Mouse (Mus musculus) C2C12 (cell line): Measurements from ENCODE around the gene Fbxl17.

ENCODE experiments used
- CTCF ChIP-seq: IDR thresholded peaks from one replicate; pipeline ENCODE4 v1.5.1; 2011; ENCODE audit not compliant: control insufficient read depth, insufficient read depth, insufficient read length
- FOSL1 ChIP-seq: IDR thresholded peaks from one replicate; pipeline ENCODE4 v1.8.0; 2011; ENCODE audit warnings: mild to moderate bottlenecking, low read length; ENCODE audit not compliant: poor library complexity, insufficient read depth, severe bottlenecking
- MAX ChIP-seq: IDR thresholded peaks from one replicate; pipeline ENCODE4 v1.6.1; 2011; ENCODE audit warnings: mild to moderate bottlenecking, control low read depth
- MYOD1 ChIP-seq: IDR thresholded peaks from one replicate; pipeline ENCODE4 v1.6.1; 2011; ENCODE audit warnings: low read depth; ENCODE audit not compliant: control insufficient read depth, insufficient read length

- TF ChIP-seq CTCF: no peak
- no peak for TF ChIP-seq FOSL1
- no peak for TF ChIP-seq MYOD1
- no peak for TF ChIP-seq MAX
Measured at GRCm38 (mm10) chr17:63012571-63012923, 487.3 kb downstream of the Fbxl17 start.
